Mouse (Mus musculus) common myeloid progenitor, adult 5-6 weeks (primary cell): ENCODE data around the gene Rxrb. TPM values are rescaled to one million over a fixed set of nuclear protein-coding genes. Genes with fewer than 3 reads are reported as not detected.

Experiments
- ATAC-seq: replicated peaks from 2 replicates; pipeline ENCODE4 v1.8.0; 2016; ENCODE audit warnings: low read depth, mild to moderate bottlenecking, moderate TSS enrichment, inconsistent platforms; ENCODE audit not compliant: poor library complexity, severe bottlenecking
- total RNA-seq: library from RNA; stranded (forward); fragments of 200-1000, 187-1606 nt; gene quantifications from 2 replicates; pipeline ENCODE4 v1.2.3, GENCODE M21; 2017

Rxrb gene
- total RNA-seq, 1 experiment from 2014 or later, result 34.1 TPM

DNA sequence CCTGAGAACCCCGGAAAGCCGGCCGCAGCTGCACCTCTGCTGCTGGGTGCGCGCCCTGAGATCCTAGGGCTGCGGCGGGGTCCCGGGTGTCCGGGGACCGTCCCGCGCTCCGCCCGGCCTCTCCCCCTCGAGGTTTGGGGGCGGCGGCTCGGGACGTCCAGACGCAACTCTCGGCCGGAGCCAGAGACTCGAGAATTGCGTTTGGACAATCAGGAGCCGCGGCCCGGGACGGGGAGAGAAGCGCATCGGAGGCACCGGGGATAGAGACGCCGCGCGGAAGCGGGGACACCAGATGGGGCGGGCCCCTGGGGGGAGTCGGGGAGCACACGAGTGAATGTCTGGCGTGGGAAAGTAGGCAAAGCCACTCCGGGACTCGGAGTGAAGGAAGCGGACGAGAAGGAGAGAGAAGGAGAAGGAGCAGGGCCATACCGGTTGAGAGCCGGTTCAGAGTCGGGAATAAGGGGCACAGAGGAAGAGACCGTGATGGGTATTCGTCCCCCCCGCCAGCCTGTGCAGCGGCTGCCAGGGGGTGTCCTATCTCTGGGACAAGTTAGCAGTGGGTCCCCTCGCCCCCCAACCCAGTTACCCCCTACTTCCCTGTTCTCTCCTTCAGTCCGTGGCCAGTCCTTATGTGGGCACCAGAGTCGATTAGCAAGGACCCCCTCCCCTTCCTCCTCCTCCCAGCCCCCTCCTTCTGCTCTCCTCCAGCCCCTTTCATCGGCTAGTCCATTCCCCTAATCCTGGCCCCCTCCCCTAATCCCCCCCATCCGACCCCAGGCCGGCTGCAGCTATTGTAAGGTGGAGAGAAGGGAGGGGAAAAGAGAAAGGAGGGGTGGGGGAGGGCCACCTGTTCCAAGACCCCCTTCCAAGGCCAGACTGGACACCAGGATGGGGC lies 6.5 kb upstream of the Rxrb start:
- ATAC-seq, result no peak

DNA sequence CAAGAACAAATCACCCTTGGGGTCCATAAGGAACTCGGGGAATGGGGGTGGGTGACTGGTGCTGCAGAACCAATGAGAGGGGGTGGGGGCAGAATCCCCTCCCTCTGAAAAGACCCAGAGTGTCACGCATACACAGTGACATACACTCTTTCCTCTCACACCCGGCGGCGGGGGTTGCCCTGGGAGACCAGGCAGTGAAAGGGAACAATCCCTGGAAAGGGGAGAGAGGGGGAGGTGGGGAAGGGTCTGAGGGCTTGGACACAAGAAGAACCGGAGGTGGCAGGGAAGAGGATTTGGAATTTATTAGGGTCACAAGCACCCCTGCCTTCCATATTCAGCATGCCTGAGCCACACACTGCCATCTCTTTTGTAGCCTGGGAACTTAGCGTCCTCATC lies 5.9 kb upstream of the Rxrb start:
- no peak for ATAC-seq

DNA sequence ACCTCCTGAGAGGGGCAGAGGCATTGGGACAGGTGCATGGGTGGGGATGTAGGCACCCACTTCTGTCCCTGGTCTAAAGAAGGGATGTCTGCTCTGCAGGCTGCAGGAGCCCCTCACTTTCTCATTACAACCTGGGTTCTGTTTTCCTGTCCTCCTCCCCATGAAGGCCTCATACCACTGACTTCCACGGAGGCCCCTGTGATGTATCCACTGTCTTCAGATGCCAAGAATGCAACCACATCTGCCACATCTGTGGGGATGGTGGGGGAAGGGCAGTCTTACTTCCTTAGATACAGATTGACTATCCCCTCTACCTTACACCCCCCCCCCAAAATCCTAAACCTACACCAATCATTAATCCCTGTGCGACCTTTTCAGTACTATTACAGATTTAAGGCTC lies 5.4 kb upstream of the Rxrb start:
- no peak for ATAC-seq

DNA sequence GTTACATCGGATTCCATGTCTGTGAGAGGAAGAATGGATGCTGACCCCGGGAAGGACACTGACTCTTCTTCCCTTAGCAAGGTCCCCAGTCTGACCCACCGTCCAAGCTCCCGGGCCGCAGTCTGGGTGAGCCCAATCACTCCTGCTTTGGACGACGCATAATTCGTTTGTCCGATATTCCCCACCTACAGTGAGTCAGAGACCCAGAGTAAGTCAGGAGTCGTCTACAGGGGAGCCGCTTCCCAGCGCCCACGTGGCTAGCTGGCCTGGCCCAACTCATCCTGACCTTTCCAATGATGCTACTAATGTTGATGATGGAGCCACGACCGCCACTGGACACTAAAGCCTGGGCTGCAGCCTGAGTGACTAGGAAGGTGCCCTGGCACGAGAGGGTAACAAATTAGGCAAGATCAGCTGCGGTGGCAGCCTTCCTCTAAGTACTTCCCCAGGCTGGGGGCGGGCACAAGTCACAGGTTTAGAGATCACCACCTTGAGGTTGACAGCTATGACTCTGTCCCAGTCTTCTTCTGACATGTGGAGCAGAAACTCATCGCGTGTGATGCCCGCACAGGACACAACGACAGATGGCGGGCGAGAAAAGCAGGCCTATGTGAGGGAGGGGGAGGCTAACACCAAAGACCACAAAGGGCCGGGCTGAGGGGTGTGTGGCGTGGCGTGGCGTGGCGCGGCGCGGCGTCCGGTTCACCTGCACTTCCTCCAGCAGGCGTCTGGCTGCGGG lies 4.5 kb upstream of the Rxrb start:
- ATAC-seq, result peak; percentile 17

DNA sequence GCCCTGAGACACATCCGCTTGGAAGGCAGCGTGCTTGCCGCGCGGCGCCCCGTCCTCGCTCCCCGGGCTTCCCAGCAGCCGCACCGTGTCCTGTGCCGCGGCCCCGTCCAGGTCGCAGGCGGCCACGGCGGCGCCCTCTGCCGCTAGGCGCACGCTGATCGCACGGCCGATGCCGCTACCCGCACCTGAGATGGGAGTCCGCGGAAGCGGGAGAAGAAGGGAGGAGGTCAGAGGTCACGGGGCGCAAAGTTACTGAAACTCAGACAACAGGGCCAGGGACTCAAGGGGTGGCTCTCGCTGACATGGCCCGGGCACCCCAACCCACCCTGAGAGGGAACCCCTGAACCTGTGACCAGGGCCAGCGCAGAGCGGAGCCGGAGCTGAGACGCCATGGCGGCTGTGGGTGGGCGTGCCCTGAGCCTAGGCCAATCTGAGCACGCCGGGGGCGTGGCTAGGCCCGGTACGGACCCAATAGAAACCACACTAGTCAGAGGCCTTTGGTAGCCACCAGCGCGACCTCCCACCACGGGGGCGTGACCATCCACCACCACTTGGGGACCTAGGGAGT lies 3.9 kb upstream of the Rxrb start, which contains the start of gene H2-Ke6:
Gene H2-Ke6, minus strand, starts transcription at position 405 of the 568 bp plus-strand sequence.
- ATAC-seq, result peak; percentile 62

DNA sequence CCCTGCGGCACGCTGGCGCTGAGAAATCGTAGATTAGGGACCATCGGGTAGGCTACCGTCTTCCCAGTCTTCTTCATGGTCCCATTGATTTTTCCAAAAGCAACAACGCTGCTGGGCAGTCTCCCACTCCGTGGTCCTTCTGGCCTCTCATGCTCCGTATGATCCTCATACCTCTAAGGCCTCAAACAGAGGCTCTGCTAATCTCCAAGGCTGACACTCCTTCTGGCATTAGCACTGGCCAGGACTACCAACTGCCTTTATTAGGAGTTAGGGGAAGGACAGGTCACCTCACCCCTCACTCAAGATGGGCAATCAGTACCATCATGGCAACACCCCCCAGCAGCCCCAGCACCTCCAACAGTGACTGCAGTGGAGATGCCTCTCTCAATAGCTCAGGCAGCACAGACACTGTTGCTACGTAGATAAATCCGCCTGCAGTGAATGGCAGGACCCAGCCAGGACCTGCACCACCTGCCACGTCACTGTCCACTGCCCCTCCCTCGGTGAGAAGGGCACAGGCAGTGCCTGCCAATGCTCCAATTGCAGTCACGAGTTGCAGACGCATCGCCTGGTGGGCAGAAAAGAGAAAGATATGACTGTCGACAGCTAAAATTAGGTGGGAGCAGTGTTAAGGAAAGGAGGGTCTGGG lies 3.0 kb upstream of the Rxrb start:
- ATAC-seq, result no peak

DNA sequence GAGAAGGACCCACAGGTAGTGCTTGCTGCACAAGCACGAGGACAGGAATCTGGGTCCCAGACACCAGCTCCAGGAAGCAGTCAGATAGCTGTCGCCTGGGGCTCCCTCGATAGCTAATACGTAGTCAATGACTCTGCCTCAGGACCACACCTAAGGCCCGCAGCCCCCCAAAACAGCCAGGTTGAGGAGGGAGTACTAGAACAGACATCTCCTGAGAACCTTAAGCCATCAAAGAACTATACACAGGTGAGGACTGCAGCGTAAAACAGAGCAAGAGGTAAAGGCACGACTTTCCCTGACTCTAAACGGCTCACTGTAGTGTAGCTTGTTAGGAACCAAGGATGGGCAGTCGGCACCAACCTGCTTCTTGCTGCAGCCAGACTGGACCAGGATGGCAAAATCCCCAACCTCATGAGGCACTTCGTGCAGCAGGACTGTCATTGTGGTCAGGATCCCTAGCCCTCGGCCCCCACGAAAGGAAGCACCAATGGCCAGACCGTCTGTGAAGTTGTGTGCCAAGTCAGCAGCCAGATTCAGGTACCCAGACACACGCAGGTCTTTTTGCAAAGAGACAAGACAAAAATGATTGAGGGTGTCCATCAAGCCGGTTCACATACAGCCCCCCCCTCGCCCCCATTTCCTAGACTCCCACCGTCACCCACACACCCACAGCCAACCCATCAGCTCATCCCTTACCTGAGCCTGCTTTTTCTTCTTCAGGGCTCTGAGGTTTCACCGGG lies 2.3 kb upstream of the Rxrb start:
- ATAC-seq, result no peak

DNA sequence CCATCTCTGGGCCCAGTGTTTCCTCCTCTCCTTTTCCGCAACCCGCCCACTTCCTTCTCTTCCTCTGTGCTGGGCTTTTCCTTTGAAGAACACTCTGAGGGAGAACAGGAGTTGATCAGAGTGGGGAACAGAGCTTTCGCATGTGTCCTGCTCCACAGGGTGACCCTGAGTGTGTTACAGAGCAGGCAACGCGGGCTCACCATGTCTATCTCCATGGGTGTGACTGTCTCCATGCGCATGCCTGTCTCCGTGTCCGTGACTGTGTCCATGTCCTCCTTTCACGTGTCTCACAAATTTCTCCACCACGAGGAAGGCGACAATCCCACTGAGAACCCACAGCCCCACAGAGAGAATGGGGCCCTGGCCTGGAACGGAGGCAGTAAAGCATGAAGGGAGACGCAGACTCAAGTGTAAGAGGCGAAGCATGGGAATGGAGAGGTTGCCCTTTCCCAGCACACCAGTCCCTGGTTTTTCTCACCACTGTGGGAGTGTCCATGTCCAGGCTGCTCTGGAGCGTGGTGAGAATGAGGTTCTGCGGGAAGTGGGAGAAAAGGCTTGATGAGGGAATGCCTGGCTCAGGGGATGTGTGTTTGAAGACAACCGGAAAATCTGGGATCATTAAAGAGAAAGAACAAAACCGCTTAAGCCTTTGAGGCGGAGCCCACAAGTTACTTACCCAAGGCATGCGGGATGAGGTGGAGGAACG lies 1.6 kb upstream of the Rxrb start:
- no peak for ATAC-seq

DNA sequence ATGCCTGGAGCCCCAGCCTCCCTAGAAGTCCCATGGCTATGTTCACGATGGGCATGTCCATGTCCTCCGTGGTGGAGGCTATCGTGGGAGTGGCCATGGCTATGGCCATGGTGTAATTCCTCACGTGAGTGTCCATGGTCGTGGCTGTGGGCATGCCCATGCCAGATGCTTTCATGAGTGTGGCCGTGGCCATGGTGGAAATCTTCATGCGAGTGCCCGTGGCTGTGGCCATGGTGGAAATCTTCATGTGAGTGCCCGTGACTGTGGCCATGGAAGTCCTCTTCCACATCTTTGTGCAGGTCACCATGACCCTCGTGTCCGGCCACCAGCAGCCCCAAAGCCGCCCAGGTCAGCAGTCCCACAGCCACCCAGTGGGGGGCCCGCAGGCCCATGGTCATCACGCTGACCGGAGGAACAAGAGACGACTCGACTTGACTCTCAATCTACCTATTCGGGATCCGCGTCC lies 718 bp upstream of the Rxrb start:
- ATAC-seq, result no peak

DNA sequence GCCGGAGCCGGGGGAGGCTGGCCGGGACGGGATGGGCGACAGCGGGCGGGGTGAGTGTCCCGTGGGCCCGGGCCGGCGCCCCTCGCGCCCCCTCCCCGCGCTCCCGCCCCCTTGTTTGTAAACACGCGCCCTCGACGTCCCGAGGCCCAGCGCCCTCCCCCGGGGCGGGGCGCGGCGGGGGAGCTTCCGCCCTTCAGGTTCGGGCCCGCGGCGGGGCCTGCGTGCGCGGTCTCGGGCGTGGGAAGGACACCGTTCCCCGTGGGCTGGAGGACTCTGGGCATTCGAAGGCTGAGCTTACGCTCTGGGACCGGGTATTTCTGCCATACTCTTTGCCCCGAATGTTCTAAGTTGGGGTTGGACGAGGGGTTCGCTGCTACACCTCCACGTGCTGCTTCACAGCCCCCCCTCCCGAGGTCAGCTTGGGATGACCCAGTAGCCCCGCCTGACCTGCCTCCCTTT lies 591 bp downstream of the Rxrb start:
- ATAC-seq, result no peak

DNA sequence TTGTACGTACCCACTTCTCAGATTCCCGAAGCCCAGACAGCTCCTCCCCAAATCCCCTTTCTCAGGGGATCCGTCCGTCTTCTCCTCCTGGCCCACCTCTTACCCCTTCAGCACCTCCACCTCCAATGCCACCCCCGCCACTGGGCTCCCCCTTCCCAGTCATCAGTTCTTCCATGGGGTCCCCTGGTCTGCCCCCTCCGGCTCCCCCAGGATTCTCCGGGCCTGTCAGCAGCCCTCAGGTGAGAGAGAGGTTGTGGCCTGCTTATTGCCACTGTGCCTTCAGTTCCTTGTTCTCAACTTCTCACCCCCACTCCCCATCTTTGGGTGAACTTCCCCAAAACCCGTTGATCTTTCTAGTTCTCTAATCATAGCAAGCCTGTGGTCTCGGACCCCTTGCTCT lies 1.2 kb downstream of the Rxrb start:
- no peak for ATAC-seq

DNA sequence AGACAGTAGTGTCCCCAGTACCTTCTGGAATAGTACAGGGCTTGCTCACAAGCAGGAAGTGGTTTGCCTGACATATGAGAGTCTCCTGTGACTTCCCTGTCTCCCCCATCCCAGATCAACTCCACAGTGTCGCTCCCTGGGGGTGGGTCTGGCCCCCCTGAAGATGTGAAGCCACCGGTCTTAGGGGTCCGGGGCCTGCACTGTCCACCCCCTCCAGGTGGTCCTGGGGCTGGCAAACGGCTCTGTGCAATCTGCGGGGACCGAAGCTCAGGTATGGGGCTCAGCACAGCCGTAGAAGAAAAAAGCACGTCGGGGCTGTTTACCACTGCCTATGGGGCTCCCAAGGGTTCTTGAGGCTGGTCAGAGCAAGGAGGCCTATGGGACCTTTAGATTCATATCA lies 1.8 kb downstream of the Rxrb start:
- ATAC-seq, result no peak

DNA sequence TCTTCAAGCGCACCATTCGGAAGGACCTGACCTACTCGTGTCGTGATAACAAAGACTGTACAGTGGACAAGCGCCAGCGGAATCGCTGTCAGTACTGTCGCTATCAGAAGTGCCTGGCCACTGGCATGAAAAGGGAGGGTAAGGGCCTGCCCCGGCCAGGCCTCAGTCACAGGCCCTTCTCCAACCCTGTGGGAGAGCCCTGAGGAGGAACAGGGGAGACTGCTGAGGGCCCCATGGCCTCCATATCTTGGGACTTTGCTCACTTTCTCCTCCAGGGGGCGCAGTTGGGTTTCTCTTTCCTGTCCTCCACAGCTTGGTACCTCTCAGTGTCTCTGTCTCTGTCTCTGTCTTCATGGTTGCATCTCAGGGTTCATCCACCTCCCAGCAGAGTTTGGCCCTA lies 2.5 kb downstream of the Rxrb start:
- peak; percentile 40 for ATAC-seq

DNA sequence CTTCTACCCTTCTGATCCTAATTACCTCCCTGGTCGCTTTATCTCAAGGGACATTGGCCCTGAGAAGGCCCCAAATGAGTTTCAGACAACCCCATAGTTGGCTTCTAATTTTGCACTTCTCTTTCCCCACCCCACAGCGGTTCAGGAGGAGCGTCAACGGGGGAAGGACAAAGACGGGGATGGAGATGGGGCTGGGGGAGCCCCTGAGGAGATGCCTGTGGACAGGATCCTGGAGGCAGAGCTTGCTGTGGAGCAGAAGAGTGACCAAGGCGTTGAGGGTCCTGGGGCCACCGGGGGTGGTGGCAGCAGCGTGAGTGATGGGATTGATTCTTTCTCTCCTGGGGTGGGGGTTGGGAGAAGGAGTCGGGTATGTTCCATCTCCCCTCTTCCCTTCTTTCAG lies 3.9 kb downstream of the Rxrb start:
- ATAC-seq, result no peak

DNA sequence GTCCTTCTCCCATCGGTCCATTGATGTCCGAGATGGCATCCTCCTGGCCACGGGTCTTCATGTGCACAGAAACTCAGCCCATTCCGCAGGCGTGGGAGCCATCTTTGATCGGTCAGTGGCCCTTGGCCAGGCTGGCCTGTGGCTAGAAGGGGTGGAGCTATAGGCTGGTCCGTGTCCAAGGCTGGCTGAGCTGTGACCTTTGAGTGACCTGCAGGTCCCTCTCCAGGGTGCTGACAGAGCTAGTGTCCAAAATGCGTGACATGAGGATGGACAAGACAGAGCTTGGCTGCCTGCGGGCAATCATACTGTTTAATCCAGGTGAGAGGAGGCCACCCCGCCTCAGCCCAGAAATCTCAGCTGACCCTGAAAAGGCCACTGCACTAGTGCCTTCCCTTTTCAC lies 5.0 kb downstream of the Rxrb start:
- ATAC-seq, result no peak

DNA sequence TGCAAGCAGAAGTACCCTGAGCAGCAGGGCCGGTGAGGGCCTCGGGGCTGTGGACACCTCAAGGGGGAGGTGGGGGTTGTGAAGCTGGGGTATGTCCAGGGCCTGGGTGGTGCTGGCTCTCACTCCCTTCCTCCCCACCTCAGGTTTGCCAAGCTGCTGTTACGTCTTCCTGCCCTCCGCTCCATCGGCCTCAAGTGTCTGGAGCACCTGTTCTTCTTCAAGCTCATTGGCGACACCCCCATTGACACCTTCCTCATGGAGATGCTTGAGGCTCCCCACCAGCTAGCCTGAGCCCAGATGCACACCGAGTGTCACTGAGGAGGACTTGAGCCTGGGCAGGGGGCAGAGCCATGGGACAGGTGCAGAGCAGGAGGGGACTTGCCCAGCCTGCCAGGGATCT lies 5.6 kb downstream of the Rxrb start:
- no peak for ATAC-seq

DNA sequence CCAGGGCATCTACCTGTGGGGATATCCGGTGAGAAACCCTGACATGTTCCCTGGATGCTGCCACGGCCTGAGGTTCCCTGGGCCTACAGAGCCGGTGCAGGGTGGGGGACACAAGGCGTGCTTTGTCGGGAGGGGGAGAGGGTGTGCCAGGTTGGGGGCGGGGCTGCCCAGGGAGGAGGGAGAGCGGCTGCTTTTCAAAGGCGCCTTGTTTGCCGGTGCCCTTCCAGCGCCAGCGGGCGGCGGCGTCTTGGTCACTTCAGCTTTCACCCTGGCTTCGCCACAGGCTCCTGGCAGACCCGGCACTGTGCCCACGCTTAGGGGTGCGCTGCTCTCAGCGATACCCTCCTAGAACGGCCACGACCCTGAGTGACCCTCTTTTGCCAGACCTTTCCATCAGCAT lies 6.8 kb downstream of the Rxrb start:
- ATAC-seq, result no peak

DNA sequence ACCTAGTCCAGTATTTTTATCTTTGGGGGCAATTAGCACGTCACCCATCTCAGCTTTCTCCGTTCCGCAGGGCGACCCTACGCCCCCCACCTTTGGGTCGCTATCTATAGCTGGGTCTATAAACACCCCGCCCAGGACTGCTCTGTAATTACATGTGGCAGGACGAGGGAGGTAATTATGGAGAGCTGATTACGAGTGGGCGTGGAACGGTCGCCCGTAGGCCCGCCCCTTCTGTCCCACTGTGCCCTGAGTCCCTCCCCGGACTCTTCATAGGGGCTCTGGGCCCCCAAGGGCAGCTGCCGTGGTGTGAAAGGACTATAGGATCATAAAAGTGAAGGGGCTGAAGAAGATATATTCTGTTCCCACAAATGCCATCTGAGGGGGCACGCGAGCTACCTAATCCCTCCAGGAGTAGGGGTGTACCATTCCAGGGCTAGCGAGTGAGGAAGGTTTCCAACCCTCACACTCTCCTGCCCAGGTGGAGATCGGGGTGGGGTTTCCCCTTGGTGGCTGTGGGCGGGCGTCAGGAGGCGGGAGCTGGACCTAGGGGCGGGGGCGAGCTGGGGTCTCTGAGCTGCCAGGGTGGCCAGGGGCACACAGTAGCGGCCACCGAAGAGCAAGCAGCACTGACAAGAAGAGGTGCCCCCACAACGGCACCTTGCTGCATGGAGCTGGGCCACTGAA lies 7.4 kb downstream of the Rxrb start, which contains the start of gene Col11a2:
Gene Col11a2, plus strand, starts transcription at position 560 of the 684 bp plus-strand sequence.
- ATAC-seq, result peak; percentile 31; the same call in 1 of the 2 replicates
